In genomic region chr11:76319714-76320435, GRCm38 (mm10) we compare ENCODE assay signal across 17 mouse cellular contexts.
DNase-seq lines count a peak whose midpoint lies in the region; ATAC-seq and TF ChIP-seq lines count a peak whose summit lies in the region.
"Had no signal": no experiment of that assay in that cellular context is flagged by ENCODE, and none has a peak within 500 bp of the region (broad histone marks: within the 10 kb centered on the region; RNA-seq: fewer than 3 reads in every experiment).

No protein-coding gene starts in this region.

- TF ChIP-seq POLR2A in kidney, adult 2 months (IDR thresholded peaks at IDR 0.05; ENCODE audit: low read depth, low read length) = no peak

- no peak overlapping the region for H3K9ac ChIP-seq in forebrain, embryonic 16.5 days (replicated peaks; ENCODE audit: low read depth, low read length)
- H3K9ac ChIP-seq in kidney, embryonic 14.5 days (ENCODE audit: low read depth, low read length) = no peak overlapping the region; the same call in 1 of the 2 replicates
- H3K9ac ChIP-seq in embryonic facial prominence, embryonic 13.5 days = no peak overlapping the region
- H3K9ac ChIP-seq: forebrain, embryonic 13.5 days; liver, embryonic 14.5 days; midbrain, embryonic 12.5 days; stomach, embryonic 15.5 days had no signal

- no peak for TF ChIP-seq CTCF in kidney, adult 2 months (conservative IDR thresholded peaks at IDR 0.05; ENCODE audit: insufficient read depth, insufficient read length, low read depth, low read length)

- no peak for DNase-seq in forebrain, embryonic 10.5 days (ENCODE audit: extremely low spot score, low spot score)
- peak; percentile 31 for DNase-seq in kidney, adult 2 months
- peak; percentile 35 for DNase-seq in skeletal muscle tissue, adult 2 months (ENCODE audit: low read depth, low spot score)
- no peak for DNase-seq in spleen, adult 18-20 months
- DNase-seq in lung, postnatal 10 days = no peak
- DNase-seq: cerebellum, postnatal 25 days; gastrocnemius, postnatal 36 days; kidney, adult 18-20 months; thymus, postnatal 25 days had no signal

- peaks cover 21% of the 10 kb centered on the region for H3K36me3 ChIP-seq in forebrain, embryonic 10.5 days (replicated peaks)
- H3K36me3 ChIP-seq in forebrain, embryonic 16.5 days (ENCODE audit: control insufficient read depth, insufficient read depth) = no peaks in the 10 kb centered on the region
- no peaks in the 10 kb centered on the region for H3K36me3 ChIP-seq in kidney, adult 2 months (ENCODE audit: control insufficient read depth, insufficient read depth, low read length)
- H3K36me3 ChIP-seq in kidney, embryonic 14.5 days (ENCODE audit: control insufficient read depth, insufficient read depth, low read length) = no peaks in the 10 kb centered on the region
- H3K36me3 ChIP-seq in embryonic facial prominence, embryonic 13.5 days = 0 out of 2 replicates have a peak, but pooled peaks cover 4% of the 10 kb centered on the region
- H3K36me3 ChIP-seq: midbrain, embryonic 12.5 days; stomach, embryonic 15.5 days had no signal

- H3K27me3 ChIP-seq in forebrain, embryonic 10.5 days (ENCODE audit: poor library complexity, severe bottlenecking) = no peaks in the 10 kb centered on the region
- no peaks in the 10 kb centered on the region for H3K27me3 ChIP-seq in forebrain, embryonic 16.5 days (replicated peaks; ENCODE audit: control insufficient read depth, insufficient read depth, low read length)
- H3K27me3 ChIP-seq in kidney, adult 2 months (replicated peaks; ENCODE audit: control insufficient read depth, insufficient read depth, low read length) = no peaks in the 10 kb centered on the region
- no peaks in the 10 kb centered on the region for H3K27me3 ChIP-seq in kidney, embryonic 14.5 days (ENCODE audit: control insufficient read depth, insufficient read depth, low read length)
- no peaks in the 10 kb centered on the region for H3K27me3 ChIP-seq in embryonic facial prominence, embryonic 13.5 days
- H3K27me3 ChIP-seq: CH12.LX; forebrain, embryonic 13.5 days; midbrain, embryonic 12.5 days; stomach, embryonic 15.5 days had no signal

- peaks cover 5% of the 10 kb centered on the region; the same call in 1 of the 2 replicates for H3K9me3 ChIP-seq in forebrain, embryonic 10.5 days
- no peaks in the 10 kb centered on the region for H3K9me3 ChIP-seq in forebrain, embryonic 16.5 days (ENCODE audit: control insufficient read depth, low read length)
- H3K9me3 ChIP-seq in kidney, embryonic 14.5 days (ENCODE audit: control insufficient read depth, low read length) = no peaks in the 10 kb centered on the region
- H3K9me3 ChIP-seq in embryonic facial prominence, embryonic 13.5 days = 0 out of 2 replicates have a peak, but pooled peaks cover 5% of the 10 kb centered on the region
- H3K9me3 ChIP-seq: forebrain, embryonic 13.5 days; midbrain, embryonic 12.5 days; stomach, embryonic 15.5 days had no signal

- WGBS in forebrain, embryonic 10.5 days = 62% methylated on average over 9 of the region's 9 CpGs
- WGBS in forebrain, embryonic 16.5 days = 54% methylated on average over 9 of the region's 9 CpGs
- 67% methylated on average over 9 of the region's 9 CpGs for WGBS in kidney, adult 2 months
- 62% methylated on average over 9 of the region's 9 CpGs for WGBS in kidney, embryonic 14.5 days
- 43% methylated on average over 9 of the region's 9 CpGs for WGBS in embryonic facial prominence, embryonic 13.5 days

- no peak overlapping the region for H3K4me2 ChIP-seq in forebrain, embryonic 16.5 days (ENCODE audit: low read length)
- H3K4me2 ChIP-seq in kidney, embryonic 14.5 days (replicated peaks; ENCODE audit: low read depth, low read length) = no peak overlapping the region
- no peak overlapping the region for H3K4me2 ChIP-seq in embryonic facial prominence, embryonic 13.5 days
- H3K4me2 ChIP-seq: forebrain, embryonic 13.5 days; midbrain, embryonic 12.5 days; stomach, embryonic 15.5 days had no signal

- no peak overlapping the region for H3K4me3 ChIP-seq in forebrain, embryonic 10.5 days
- H3K4me3 ChIP-seq in forebrain, embryonic 16.5 days (replicated peaks; ENCODE audit: low read length) = no peak overlapping the region
- no peak overlapping the region for H3K4me3 ChIP-seq in kidney, adult 2 months (ENCODE audit: insufficient read depth, low read depth, low read length)
- H3K4me3 ChIP-seq in kidney, embryonic 14.5 days (ENCODE audit: low read length) = no peak overlapping the region
- no peak overlapping the region for H3K4me3 ChIP-seq in embryonic facial prominence, embryonic 13.5 days
- H3K4me3 ChIP-seq: forebrain, embryonic 13.5 days; midbrain, embryonic 12.5 days; stomach, embryonic 15.5 days had no signal

- peaks cover 76% of the 10 kb centered on the region for H3K4me1 ChIP-seq in forebrain, embryonic 10.5 days
- H3K4me1 ChIP-seq in forebrain, embryonic 16.5 days (replicated peaks; ENCODE audit: control insufficient read depth, insufficient read depth, low read length) = peaks cover 4% of the 10 kb centered on the region; the same call in 1 of the 2 replicates
- H3K4me1 ChIP-seq in kidney, adult 2 months (ENCODE audit: control insufficient read depth, insufficient read depth, low read length) = peaks cover 4% of the 10 kb centered on the region
- H3K4me1 ChIP-seq in kidney, embryonic 14.5 days (ENCODE audit: control insufficient read depth, insufficient read depth, low read length) = peaks cover 23% of the 10 kb centered on the region
- H3K4me1 ChIP-seq in embryonic facial prominence, embryonic 13.5 days = peaks cover 52% of the 10 kb centered on the region

- peak overlapping the region; percentile 62 for H3K27ac ChIP-seq in forebrain, embryonic 10.5 days
- H3K27ac ChIP-seq in forebrain, embryonic 16.5 days (ENCODE audit: low read length) = no peak overlapping the region
- H3K27ac ChIP-seq in kidney, adult 2 months (ENCODE audit: insufficient read depth, low read depth, low read length) = no peak overlapping the region
- no peak overlapping the region for H3K27ac ChIP-seq in kidney, embryonic 14.5 days (ENCODE audit: low read depth, low read length)
- H3K27ac ChIP-seq in embryonic facial prominence, embryonic 13.5 days = peak overlapping the region; percentile 68
- H3K27ac ChIP-seq: forebrain, embryonic 13.5 days; liver, embryonic 14.5 days; midbrain, embryonic 12.5 days; stomach, embryonic 15.5 days had no signal

- ATAC-seq in forebrain, embryonic 16.5 days = no peak
- no peak for ATAC-seq in kidney, embryonic 14.5 days (ENCODE audit: low FRiP score, low TSS enrichment)
- no peak for ATAC-seq in embryonic facial prominence, embryonic 13.5 days (ENCODE audit: insufficient number of reproducible peaks, insufficient read depth, low FRiP score, low TSS enrichment, low read depth)
- ATAC-seq: forebrain, embryonic 13.5 days had no signal

Comparison
In these comparisons a context has a peak if more than half of its experiments do, and no peak if none do; other contexts are left out.
1. H3K27ac ChIP-seq: peak in forebrain, embryonic 10.5 days (single experiment) and embryonic facial prominence, embryonic 13.5 days (single experiment); none in forebrain, embryonic 16.5 days (single experiment), kidney, adult 2 months (single experiment) and kidney, embryonic 14.5 days (single experiment).
2. DNase-seq: peak in kidney, adult 2 months (single experiment) and skeletal muscle tissue, adult 2 months (single experiment); none in forebrain, embryonic 10.5 days (single experiment), spleen, adult 18-20 months (0 of 2) and lung, postnatal 10 days (single experiment).